Mouse (Mus musculus) neural tube, embryonic 12.5 days (tissue): ENCODE measurements at regions not wholly inside any gene's neighbourhood (a gene's known extent, or its start where the extent isn't known, plus 50 kb on each side); places are given as distances from the start of the nearest gene placed in this dataset.

ENCODE experiments used
- ATAC-seq: fragments of 200-750 bp; cut with Nextera tagmentation; 2 replicates; pipeline ENCODE4 v1.8.0; 2017; ENCODE audit warnings: low read depth, mild to moderate bottlenecking, moderate TSS enrichment, moderate library complexity; ENCODE audit not compliant: low FRiP score
- H3K27ac ChIP-seq: fragments of 300-500 bp; sonication (generic); 2 replicates; pipeline ENCODE4 v1.5.1; 2016
- H3K27me3 ChIP-seq: fragments of 300-500 bp; sonication (generic); replicated peaks from 2 replicates; pipeline ENCODE4 v1.6.1; 2016; ENCODE audit warnings: mild to moderate bottlenecking
- H3K36me3 ChIP-seq: fragments of 300-500 bp; sonication (generic); 2 replicates; pipeline ENCODE4 v1.6.1; 2016; ENCODE audit warnings: mild to moderate bottlenecking
- H3K4me1 ChIP-seq: fragments of 300-500 bp; sonication (generic); 2 replicates; pipeline ENCODE4 v1.6.1; 2016
- H3K4me2 ChIP-seq: fragments of 300-500 bp; sonication (generic); replicated peaks from 2 replicates; pipeline ENCODE4 v1.6.1; 2016; ENCODE audit warnings: mild to moderate bottlenecking
- H3K4me3 ChIP-seq: fragments of 300-500 bp; sonication (generic); 2 replicates; pipeline ENCODE4 v1.5.1; 2016
- H3K9ac ChIP-seq: fragments of 300-500 bp; sonication (generic); 2 replicates; pipeline ENCODE4 v1.6.1; 2016; ENCODE audit warnings: mild to moderate bottlenecking
- H3K9me3 ChIP-seq: fragments of 300-500 bp; sonication (generic); 2 replicates; pipeline ENCODE4 v1.6.1; 2016; ENCODE audit warnings: mild to moderate bottlenecking
- WGBS: fragments of 180-500 bp; shearing (Covaris S2); methylation state at CpG from one replicate; pipeline ENCODE4 v1.1.7; 2016; 5-methylcytosine and 5-hydroxymethylcytosine counted together

DNA sequence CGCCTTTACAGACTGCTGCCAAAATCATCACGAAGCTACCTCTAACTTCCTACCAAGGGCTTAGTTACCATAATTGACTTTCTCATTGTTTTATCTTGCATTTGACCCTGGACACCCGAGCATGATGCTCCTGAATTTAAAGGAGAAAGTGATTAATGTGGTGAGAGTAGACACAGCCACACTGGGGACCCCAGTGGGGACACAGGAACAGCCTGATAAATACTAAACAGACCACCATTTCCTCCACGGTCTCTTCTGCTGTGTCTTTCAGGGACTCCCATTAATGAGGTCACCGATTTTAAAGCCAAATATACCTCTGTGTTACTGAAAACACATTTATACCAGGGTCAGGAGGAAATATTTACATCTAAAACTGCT is 235.2 kb upstream of the Slc7a11 start:
- H3K4me2 ChIP-seq = peak overlapping the region; percentile 32; the same call in 1 of the 2 replicates
- H3K27me3 ChIP-seq = no peaks in the 10 kb centered on the region
- H3K4me1 ChIP-seq = peaks cover 14% of the 10 kb centered on the region; the same call in 1 of the 2 replicates
- H3K9ac ChIP-seq = no peak overlapping the region
- no peaks in the 10 kb centered on the region for H3K36me3 ChIP-seq
- ATAC-seq = peak; percentile 80
- no peaks in the 10 kb centered on the region for H3K9me3 ChIP-seq
- no peak overlapping the region for H3K27ac ChIP-seq
- H3K4me3 ChIP-seq = no peak overlapping the region
- 41% methylated on average over 5 of the region's 5 CpGs for WGBS

DNA sequence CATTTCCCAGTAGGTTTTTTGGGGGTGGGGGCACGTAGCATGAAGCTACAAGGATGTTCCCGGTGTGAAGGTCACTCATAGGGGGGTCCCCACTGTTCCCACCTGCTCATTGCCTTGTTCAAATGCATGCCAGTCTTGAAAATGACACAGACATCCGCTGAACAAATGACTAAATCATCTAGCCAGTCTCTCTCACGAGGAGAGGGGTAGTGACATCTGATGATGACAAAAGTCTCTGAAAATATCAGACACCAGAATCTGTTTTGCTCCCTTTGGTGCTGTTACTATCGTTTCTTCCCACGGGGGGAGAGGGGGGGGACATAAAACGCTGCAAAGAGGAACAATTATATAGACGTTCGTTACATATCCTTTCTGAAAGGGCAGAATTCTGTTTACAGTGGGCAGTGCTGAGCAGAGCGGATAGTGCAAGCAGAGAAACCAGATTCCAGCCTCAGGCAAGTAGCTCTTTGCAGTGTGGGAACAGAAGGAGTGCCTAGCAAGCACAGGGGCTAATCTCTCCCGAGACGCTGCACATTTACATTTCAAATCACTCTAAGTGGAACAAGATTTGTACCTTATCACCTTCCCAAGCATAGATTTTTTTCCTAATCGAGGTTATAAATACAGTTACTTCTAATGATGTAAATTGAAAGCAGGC is 234.7 kb upstream of the Slc7a11 start:
- ATAC-seq = peak; percentile 87
- 46% methylated on average over 13 of the region's 13 CpGs for WGBS
- Histone ChIP-seq H3K27me3 (no peaks in the 10 kb centered on the region), H3K4me3 (no peak overlapping the region), H3K9me3 (no peaks in the 10 kb centered on the region), H3K36me3 (no peaks in the 10 kb centered on the region), H3K9ac (no peak overlapping the region), H3K27ac (no peak overlapping the region), H3K4me2 (peak overlapping the region; percentile 32), H3K4me1 (peaks cover 14% of the 10 kb centered on the region; the same call in 1 of the 2 replicates)

DNA sequence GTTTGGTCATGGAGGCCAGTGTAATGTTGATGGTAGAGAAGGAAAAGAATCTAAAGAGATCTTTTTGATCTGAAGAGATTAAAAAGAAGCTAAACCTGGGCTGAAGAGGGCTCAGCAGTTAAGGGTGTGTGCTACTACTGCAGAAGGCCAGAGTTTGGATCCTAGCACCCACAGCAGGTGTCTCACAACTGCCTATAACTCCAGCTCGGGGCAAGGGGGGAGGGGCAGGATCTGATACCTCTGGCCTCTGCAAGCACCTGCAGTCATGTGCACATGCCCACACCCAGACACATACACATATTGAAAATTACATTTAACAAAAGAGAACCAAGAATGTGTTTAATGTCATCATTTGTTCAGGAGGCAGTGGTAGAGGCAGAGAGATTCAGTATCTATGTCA is 232.4 kb upstream of the Slc7a11 start:
- Histone ChIP-seq H3K4me1 (peaks cover 14% of the 10 kb centered on the region; the same call in 1 of the 2 replicates), H3K36me3 (no peaks in the 10 kb centered on the region), H3K27me3 (no peaks in the 10 kb centered on the region), H3K4me3 (no peak overlapping the region), H3K27ac (no peak overlapping the region), H3K9ac (no peak overlapping the region), H3K4me2 (no peak overlapping the region), H3K9me3 (no peaks in the 10 kb centered on the region)
- WGBS = 90% methylated on average over 1 of the region's 1 CpGs
- ATAC-seq = no peak

DNA sequence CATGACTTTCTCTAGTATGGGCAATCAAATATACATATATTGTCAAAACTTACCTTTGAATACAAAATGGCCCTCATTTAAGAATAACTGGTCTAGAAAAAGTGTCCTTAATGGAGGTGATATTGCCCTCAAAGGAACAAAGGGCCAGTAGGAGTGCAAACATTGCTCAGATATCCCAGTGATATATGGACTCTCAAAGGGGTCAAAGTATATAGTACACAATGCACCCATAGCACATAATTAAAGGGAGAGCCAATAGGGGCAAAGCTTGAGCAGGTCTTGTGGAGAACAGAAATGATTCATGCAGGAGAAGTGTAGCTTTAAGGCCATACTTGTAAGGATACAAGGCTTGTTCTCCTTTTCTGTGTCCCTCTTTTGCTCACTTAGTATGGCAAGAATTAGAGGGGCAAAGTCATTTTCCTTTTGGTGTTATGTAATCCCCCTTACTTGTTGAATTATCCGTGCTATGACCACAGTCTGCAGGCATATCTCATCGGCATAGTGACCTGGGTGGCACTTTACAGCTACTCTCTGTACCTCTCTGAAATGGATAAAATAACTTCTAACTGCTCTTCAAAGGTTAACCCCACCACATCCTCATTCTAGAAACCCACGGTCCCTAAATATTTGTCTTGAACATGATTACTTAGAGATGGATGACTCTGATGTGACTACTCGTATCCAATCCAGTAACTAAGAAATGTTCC is 231.6 kb upstream of the Slc7a11 start:
- Histone ChIP-seq H3K36me3 (no peaks in the 10 kb centered on the region), H3K9ac (no peak overlapping the region), H3K4me2 (no peak overlapping the region), H3K27me3 (no peaks in the 10 kb centered on the region), H3K4me3 (no peak overlapping the region), H3K27ac (no peak overlapping the region), H3K4me1 (peaks cover 14% of the 10 kb centered on the region; the same call in 1 of the 2 replicates), H3K9me3 (no peaks in the 10 kb centered on the region)
- 88% methylated on average over 4 of the region's 4 CpGs for WGBS
- ATAC-seq = no peak

DNA sequence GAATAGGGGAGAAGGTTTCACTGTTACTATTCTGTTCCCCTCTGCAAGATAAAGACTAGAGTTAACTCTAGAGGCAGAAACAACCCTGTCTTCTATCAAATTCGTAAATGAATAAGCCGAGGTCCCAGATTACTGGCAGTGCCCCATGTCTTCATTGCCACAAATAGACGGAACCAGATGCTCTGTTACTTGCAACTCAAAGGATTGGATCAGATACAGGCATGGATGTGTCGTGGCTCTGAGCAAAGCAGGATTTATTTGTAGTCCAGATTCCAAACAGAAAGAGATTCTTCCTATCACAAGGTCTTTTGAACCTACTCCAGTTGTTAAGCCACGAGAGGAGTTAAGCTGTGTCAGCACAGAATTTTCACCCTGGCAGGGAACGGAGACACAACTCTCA is 221.9 kb upstream of the Slc7a11 start:
- H3K9ac ChIP-seq = no peak overlapping the region
- H3K27me3 ChIP-seq = no peaks in the 10 kb centered on the region
- H3K27ac ChIP-seq = no peak overlapping the region
- no peaks in the 10 kb centered on the region for H3K4me1 ChIP-seq
- H3K9me3 ChIP-seq = no peaks in the 10 kb centered on the region
- no peak for ATAC-seq
- H3K36me3 ChIP-seq = no peaks in the 10 kb centered on the region
- 84% methylated on average over 6 of the region's 6 CpGs for WGBS
- H3K4me3 ChIP-seq = no peak overlapping the region
- no peak overlapping the region for H3K4me2 ChIP-seq

DNA sequence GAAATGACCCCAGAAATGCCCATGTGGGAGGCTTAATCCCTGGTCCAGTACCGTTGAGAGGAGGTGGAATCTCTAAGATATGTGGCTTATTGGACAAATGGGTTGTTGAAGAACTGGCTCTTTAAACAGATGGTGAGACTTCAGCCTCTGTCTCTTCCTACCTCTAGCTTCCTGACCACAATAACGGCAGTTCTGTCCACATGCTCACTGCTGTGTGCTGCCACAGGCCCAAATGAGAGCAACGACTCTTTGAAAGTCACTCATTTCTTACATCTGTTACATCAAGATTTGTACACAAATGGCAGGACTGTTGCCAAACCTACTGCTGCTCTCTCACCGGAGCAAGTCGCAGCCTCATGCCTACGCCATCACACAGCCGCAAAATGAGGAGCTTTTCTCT is 217.6 kb upstream of the Slc7a11 start:
- ATAC-seq = no peak
- Histone ChIP-seq H3K27ac (no peak overlapping the region), H3K9me3 (no peaks in the 10 kb centered on the region), H3K4me3 (no peak overlapping the region), H3K4me1 (no peaks in the 10 kb centered on the region), H3K27me3 (no peaks in the 10 kb centered on the region), H3K9ac (no peak overlapping the region), H3K4me2 (no peak overlapping the region), H3K36me3 (no peaks in the 10 kb centered on the region)
- whole genome bisulfite sequencing = 85% methylated on average over 7 of the region's 7 CpGs

DNA sequence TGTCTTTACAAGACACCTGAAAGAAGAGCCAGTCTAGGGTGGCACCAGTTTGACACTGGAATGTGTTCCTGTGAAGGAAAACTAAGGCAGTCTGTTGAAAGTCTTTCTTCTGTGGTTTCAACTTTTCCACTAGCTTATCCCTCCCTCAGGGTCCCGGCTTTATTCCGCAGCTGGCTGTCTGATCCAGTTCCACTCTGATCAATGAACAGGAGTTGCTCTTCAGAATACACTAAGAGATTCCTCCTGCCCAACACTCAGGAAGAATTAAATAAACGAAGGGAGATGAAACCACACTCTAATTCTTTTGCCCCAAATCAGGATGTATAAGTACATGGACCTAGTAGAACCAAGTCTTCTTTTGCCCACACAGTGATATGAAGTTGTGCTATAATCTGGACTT is 217.2 kb upstream of the Slc7a11 start:
- H3K4me3 ChIP-seq = no peak overlapping the region
- no peak overlapping the region for H3K27ac ChIP-seq
- no peak overlapping the region for H3K4me2 ChIP-seq
- no peaks in the 10 kb centered on the region for H3K4me1 ChIP-seq
- no peaks in the 10 kb centered on the region for H3K27me3 ChIP-seq
- no peak overlapping the region for H3K9ac ChIP-seq
- WGBS = 87% methylated on average over 3 of the region's 3 CpGs
- no peaks in the 10 kb centered on the region for H3K36me3 ChIP-seq
- ATAC-seq = no peak
- H3K9me3 ChIP-seq = no peaks in the 10 kb centered on the region

DNA sequence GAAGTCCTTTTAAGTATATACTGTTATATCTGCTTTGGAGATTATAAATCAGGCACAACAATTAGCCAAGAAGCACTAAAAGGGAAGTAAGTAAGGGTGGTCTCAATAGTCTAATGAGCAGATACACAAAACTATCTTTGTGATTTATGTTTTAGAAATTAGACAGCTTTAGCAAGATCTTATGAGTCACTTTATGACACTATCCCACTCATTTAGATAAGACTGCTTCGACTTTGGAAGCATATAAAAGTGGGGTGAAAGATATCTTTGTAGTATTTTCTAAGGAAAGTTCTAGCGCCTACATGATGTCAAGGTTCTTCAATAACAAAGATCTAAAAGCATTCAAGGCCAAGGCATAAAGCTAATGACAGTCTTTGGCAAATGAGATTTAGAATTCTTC is 214.5 kb upstream of the Slc7a11 start:
- no peaks in the 10 kb centered on the region for H3K4me1 ChIP-seq
- no peaks in the 10 kb centered on the region for H3K27me3 ChIP-seq
- H3K9me3 ChIP-seq = no peaks in the 10 kb centered on the region
- WGBS = 79% methylated on average over 2 of the region's 2 CpGs
- no peak overlapping the region for H3K4me3 ChIP-seq
- H3K4me2 ChIP-seq = no peak overlapping the region
- ATAC-seq = no peak
- H3K27ac ChIP-seq = no peak overlapping the region
- no peak overlapping the region for H3K9ac ChIP-seq
- no peaks in the 10 kb centered on the region for H3K36me3 ChIP-seq

DNA sequence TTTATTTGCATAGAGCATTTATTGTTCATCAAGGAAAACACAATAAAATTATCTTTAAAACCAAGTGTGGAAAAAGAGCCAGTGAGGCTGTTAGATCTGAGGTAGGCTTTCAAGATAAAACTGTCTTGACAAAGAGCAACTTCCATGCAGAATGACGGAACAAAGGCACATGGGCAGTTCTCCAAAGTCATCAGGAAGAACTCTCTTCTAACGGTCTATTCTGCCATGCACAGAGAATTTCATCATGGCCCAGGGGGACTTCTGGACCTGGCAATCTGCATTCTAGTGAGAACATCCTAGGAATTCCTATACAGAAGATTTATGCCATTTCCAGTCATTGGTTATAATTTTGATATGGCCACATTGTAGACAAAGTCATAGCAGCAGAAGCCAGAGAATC is 211.0 kb upstream of the Slc7a11 start:
- no peaks in the 10 kb centered on the region for H3K27me3 ChIP-seq
- no peak overlapping the region for H3K9ac ChIP-seq
- 84% methylated on average over 2 of the region's 2 CpGs for WGBS
- H3K27ac ChIP-seq = no peak overlapping the region
- no peaks in the 10 kb centered on the region for H3K9me3 ChIP-seq
- no peak overlapping the region for H3K4me2 ChIP-seq
- no peak for ATAC-seq
- H3K4me1 ChIP-seq = no peaks in the 10 kb centered on the region
- H3K4me3 ChIP-seq = no peak overlapping the region
- no peaks in the 10 kb centered on the region for H3K36me3 ChIP-seq

DNA sequence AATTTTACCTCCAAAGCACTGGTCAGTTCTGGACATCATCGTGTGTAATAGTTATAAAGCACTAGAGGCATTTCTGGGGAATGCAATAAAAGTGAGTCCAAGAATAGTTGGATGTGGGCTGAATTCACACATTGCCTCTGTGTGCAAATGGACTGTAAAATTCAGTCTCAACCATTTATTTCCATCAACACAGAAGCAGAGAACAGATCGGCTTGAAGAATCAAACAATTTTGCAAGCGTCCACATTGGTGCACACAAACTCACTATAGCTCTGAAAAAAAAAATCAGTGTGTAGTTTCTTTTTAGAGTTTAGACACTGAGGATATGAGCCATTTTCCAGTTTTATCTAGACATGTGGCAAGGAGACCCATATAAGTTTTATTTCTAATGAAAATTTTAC is 208.9 kb upstream of the Slc7a11 start:
- no peak for ATAC-seq
- Histone ChIP-seq H3K9me3 (no peaks in the 10 kb centered on the region), H3K4me2 (no peak overlapping the region), H3K36me3 (no peaks in the 10 kb centered on the region), H3K9ac (no peak overlapping the region), H3K27ac (no peak overlapping the region), H3K27me3 (no peaks in the 10 kb centered on the region), H3K4me1 (no peaks in the 10 kb centered on the region), H3K4me3 (no peak overlapping the region)
- WGBS = 91% methylated on average over 3 of the region's 3 CpGs

DNA sequence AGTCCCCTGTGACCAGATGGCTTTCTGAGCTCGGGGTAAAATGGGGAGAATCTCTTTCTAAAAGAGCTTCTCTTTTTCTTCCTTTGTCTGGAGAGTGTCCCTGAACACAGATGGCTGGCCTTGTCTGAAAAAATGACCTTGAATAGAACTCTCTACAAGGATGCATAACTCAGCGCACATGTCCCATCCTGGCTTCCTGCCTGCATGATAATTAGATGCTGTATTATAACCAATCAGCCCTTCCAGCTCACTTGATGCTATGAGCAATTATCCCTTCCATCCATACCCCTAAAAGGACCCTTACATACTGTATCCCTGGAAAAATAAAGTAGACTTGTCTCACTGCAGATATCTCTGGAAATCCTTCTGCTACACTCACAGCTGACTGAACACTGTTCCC is 199.7 kb upstream of the Slc7a11 start:
- no peak overlapping the region for H3K27ac ChIP-seq
- no peaks in the 10 kb centered on the region for H3K9me3 ChIP-seq
- H3K4me2 ChIP-seq = no peak overlapping the region
- H3K9ac ChIP-seq = no peak overlapping the region
- no peaks in the 10 kb centered on the region for H3K4me1 ChIP-seq
- no peaks in the 10 kb centered on the region for H3K36me3 ChIP-seq
- H3K4me3 ChIP-seq = no peak overlapping the region
- 62% methylated on average over 2 of the region's 2 CpGs for WGBS
- no peak for ATAC-seq
- no peaks in the 10 kb centered on the region for H3K27me3 ChIP-seq

DNA sequence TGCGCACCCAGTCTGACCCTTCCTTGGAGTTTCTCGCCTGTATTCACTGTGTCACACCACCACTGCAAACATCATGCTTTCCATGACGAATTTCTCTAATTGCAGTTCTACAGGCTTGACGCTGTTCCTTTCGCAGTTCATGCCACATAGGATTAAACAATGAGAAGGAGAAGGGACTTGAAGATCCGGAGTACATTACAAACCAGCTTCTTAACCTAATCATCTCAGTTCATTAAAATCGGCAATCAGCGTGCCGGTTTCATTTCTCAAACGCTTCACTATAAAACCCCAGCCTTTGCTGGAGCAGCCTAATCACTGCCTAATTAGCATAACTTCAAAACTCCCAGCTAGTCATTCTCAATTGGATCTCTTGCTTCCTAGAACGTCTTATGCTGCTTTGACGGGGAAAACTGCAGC is 196.5 kb upstream of the Slc7a11 start:
- H3K4me1 ChIP-seq = no peaks in the 10 kb centered on the region
- H3K9me3 ChIP-seq = no peaks in the 10 kb centered on the region
- H3K27ac ChIP-seq = no peak overlapping the region
- H3K9ac ChIP-seq = no peak overlapping the region
- H3K4me3 ChIP-seq = no peak overlapping the region
- WGBS = 79% methylated on average over 12 of the region's 12 CpGs
- ATAC-seq = no peak
- H3K27me3 ChIP-seq = no peaks in the 10 kb centered on the region
- H3K36me3 ChIP-seq = no peaks in the 10 kb centered on the region
- H3K4me2 ChIP-seq = no peak overlapping the region
